In the genomic region with DNA sequence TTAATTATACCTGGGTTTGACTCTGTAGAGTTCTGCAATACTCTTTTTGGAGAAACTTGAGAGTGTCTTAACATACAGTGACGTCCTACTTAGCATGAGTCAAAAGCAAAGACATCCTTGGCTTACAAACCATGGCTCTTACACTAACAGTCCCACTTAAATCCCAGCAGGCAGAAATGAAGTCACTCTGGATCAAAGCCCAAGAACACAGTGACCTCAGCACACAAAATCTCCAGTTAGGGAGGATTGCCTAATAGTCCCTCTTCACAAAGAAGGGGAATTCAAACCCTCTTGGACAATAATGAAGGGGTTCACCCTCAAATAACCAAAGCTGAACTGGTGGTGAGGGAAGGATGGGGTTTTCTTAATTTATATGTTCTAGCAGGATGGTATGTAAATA, we compare ENCODE assay signal across 11 mouse cellular contexts. TPM values are rescaled to one million over a fixed set of nuclear protein-coding genes. Genes with fewer than 3 reads are reported as not detected.
DNase-seq lines count a peak whose midpoint lies in the region; ATAC-seq and TF ChIP-seq lines count a peak whose summit lies in the region.
"Had no signal": no experiment of that assay in that cellular context is flagged by ENCODE, and none has a peak within 500 bp of the region (broad histone marks: within the 10 kb centered on the region; RNA-seq: fewer than 3 reads in every experiment).

No protein-coding gene starts in this region.

- no peaks in the 10 kb centered on the region for H3K27me3 ChIP-seq in forebrain, postnatal 0 days (ENCODE audit: insufficient read depth, low read length)
- H3K27me3 ChIP-seq in forebrain, embryonic 14.5 days (replicated peaks; ENCODE audit: control insufficient read depth, insufficient read depth, low read length): no peaks in the 10 kb centered on the region
- H3K27me3 ChIP-seq in Patski: no peaks in the 10 kb centered on the region
- H3K27me3 ChIP-seq in lung, embryonic 14.5 days (ENCODE audit: insufficient read depth, low read length): no peaks in the 10 kb centered on the region
- no peaks in the 10 kb centered on the region for H3K27me3 ChIP-seq in neural tube, embryonic 15.5 days (replicated peaks)
- H3K27me3 ChIP-seq: liver, embryonic 15.5 days had no signal

- peaks cover 16% of the 10 kb centered on the region for H3K4me1 ChIP-seq in forebrain, postnatal 0 days (ENCODE audit: insufficient read depth)
- H3K4me1 ChIP-seq in forebrain, embryonic 14.5 days (ENCODE audit: control insufficient read depth, insufficient read depth, low read length): peaks cover 2% of the 10 kb centered on the region
- peaks cover 11% of the 10 kb centered on the region for H3K4me1 ChIP-seq in lung, embryonic 14.5 days (ENCODE audit: insufficient read depth)
- 0 out of 2 replicates have a peak, but pooled peaks cover 11% of the 10 kb centered on the region for H3K4me1 ChIP-seq in neural tube, embryonic 15.5 days
- H3K4me1 ChIP-seq: liver, embryonic 15.5 days had no signal

- no peaks in the 10 kb centered on the region for H3K9me3 ChIP-seq in forebrain, postnatal 0 days (ENCODE audit: low read length)
- H3K9me3 ChIP-seq in forebrain, embryonic 14.5 days (replicated peaks; ENCODE audit: control insufficient read depth, low read length): no peaks in the 10 kb centered on the region
- no peaks in the 10 kb centered on the region for H3K9me3 ChIP-seq in lung, embryonic 14.5 days (ENCODE audit: low read depth, low read length)
- no peaks in the 10 kb centered on the region for H3K9me3 ChIP-seq in neural tube, embryonic 15.5 days (replicated peaks)
- H3K9me3 ChIP-seq: forebrain, embryonic 10.5 days; liver, embryonic 15.5 days had no signal

- no peaks in the 10 kb centered on the region for H3K36me3 ChIP-seq in forebrain, postnatal 0 days (ENCODE audit: insufficient read depth)
- H3K36me3 ChIP-seq in forebrain, embryonic 14.5 days (ENCODE audit: control insufficient read depth, insufficient read depth, low read length): no peaks in the 10 kb centered on the region
- no peaks in the 10 kb centered on the region for H3K36me3 ChIP-seq in lung, embryonic 14.5 days (ENCODE audit: insufficient read depth)
- no peaks in the 10 kb centered on the region for H3K36me3 ChIP-seq in neural tube, embryonic 15.5 days
- H3K36me3 ChIP-seq: forebrain, embryonic 10.5 days; liver, embryonic 15.5 days had no signal

- H3K4me2 ChIP-seq in forebrain, postnatal 0 days (ENCODE audit: low read depth): no peak overlapping the region
- no peak overlapping the region for H3K4me2 ChIP-seq in forebrain, embryonic 14.5 days (ENCODE audit: low read length)
- no peak overlapping the region for H3K4me2 ChIP-seq in lung, embryonic 14.5 days
- no peak overlapping the region for H3K4me2 ChIP-seq in neural tube, embryonic 15.5 days
- H3K4me2 ChIP-seq: liver, embryonic 15.5 days had no signal

- in situ Hi-C loops in Patski (cut with MboI; ENCODE audit: low pct_unique_long_range_greater_than_20kb): no loop called here

- H3K9ac ChIP-seq in forebrain, postnatal 0 days: no peak overlapping the region
- H3K9ac ChIP-seq in forebrain, embryonic 14.5 days (ENCODE audit: low read length): no peak overlapping the region
- H3K9ac ChIP-seq in lung, embryonic 14.5 days: no peak overlapping the region
- no peak overlapping the region for H3K9ac ChIP-seq in neural tube, embryonic 15.5 days (replicated peaks)
- H3K9ac ChIP-seq: liver, embryonic 15.5 days had no signal

- POLR2A ChIA-PET in Patski (lab: Charles Lee): no interaction called here

- no peak overlapping the region for H3K27ac ChIP-seq in forebrain, postnatal 0 days (ENCODE audit: low read depth, low read length)
- H3K27ac ChIP-seq in forebrain, embryonic 14.5 days (ENCODE audit: low read depth, low read length): no peak overlapping the region
- no peak overlapping the region for H3K27ac ChIP-seq in lung, embryonic 14.5 days (ENCODE audit: low read depth)
- no peak overlapping the region for H3K27ac ChIP-seq in neural tube, embryonic 15.5 days (replicated peaks)
- H3K27ac ChIP-seq: forebrain, embryonic 10.5 days; liver, embryonic 15.5 days had no signal

- CTCF ChIA-PET in Patski (lab: Charles Lee): interaction anchor here (1.0 kb wide), 1 partner anchor 36 kb away, joined by 3 read pairs; no protein-coding TSS in a partner anchor

- DNase-seq in forebrain, postnatal 0 days: peak; percentile 36
- no peak for DNase-seq in forebrain, embryonic 14.5 days (ENCODE audit: low spot score)
- no peak for DNase-seq in Patski (ENCODE audit: low read depth, low spot score)
- peak; percentile 84 for DNase-seq in heart, adult 8-10 months (ENCODE audit: low spot score)
- peak; percentile 56 for DNase-seq in lung, embryonic 14.5 days
- DNase-seq in layer of hippocampus, adult 9-10 months (ENCODE audit: low spot score): no peak
- no peak for DNase-seq in cerebellum, adult 9-10 months
- DNase-seq: right cerebral cortex, adult 18-20 months had no signal

- WGBS in forebrain, postnatal 0 days: 35% methylated on average over 1 of the region's 1 CpGs
- 64% methylated on average over 1 of the region's 1 CpGs for WGBS in forebrain, embryonic 14.5 days
- WGBS in lung, embryonic 14.5 days: 64% methylated on average over 1 of the region's 1 CpGs
- WGBS in neural tube, embryonic 15.5 days: 68% methylated on average over 1 of the region's 1 CpGs

- ATAC-seq in forebrain, postnatal 0 days: no peak
- ATAC-seq in forebrain, embryonic 14.5 days: no peak
- ATAC-seq in Patski: peak; percentile 80
- no peak for ATAC-seq in lung, embryonic 14.5 days (ENCODE audit: insufficient read depth)
- ATAC-seq in neural tube, embryonic 15.5 days (ENCODE audit: low FRiP score): no peak

- TF ChIP-seq CTCF in forebrain, postnatal 0 days (IDR thresholded peaks at IDR 0.05; ENCODE audit: low read depth): no peak
- no peak for TF ChIP-seq CTCF in Patski (IDR thresholded peaks at IDR 0.05)
- TF ChIP-seq CTCF in lung, embryonic 14.5 days (IDR thresholded peaks at IDR 0.05; ENCODE audit: low read depth): no peak

- no peak overlapping the region for H3K4me3 ChIP-seq in forebrain, postnatal 0 days (ENCODE audit: low read depth, low read length)
- H3K4me3 ChIP-seq in forebrain, embryonic 14.5 days (ENCODE audit: low read depth, low read length): no peak overlapping the region
- H3K4me3 ChIP-seq in lung, embryonic 14.5 days (ENCODE audit: low read depth, low read length): no peak overlapping the region
- H3K4me3 ChIP-seq in neural tube, embryonic 15.5 days (replicated peaks): no peak overlapping the region
- H3K4me3 ChIP-seq: forebrain, embryonic 10.5 days; liver, embryonic 15.5 days had no signal

RNA-seq across cellular contexts. Expression of a gene that starts 48.0 kb away (rescaled TPM):
- 62.6 and 78.3 TPM in 2 replicates for total RNA-seq in forebrain, postnatal 0 days (2014; rRNA removed)
- polyA plus RNA-seq in forebrain, postnatal 0 days (2015; fragmentation: Nextera tagmentation; extraction: Ambion mirVana): 67.2 and 67.5 TPM in 2 replicates
- polyA plus RNA-seq in forebrain, embryonic 14.5 days (2014; fragmentation: Nextera tagmentation; extraction: Ambion mirVana): 90.2 and 101 TPM in 2 replicates
- polyA plus RNA-seq in Patski (2021): 283 TPM
- 10 to 100 TPM; 36.4 to 46.9 (median 43.4) TPM for total RNA-seq in heart, adult 8-10 months (2022)
- 460 and 502 TPM in 2 replicates for polyA plus RNA-seq in lung, embryonic 14.5 days (2014; fragmentation: Nextera tagmentation; extraction: Ambion mirVana)
- polyA plus RNA-seq in neural tube, embryonic 15.5 days (2015; fragmentation: Nextera tagmentation; extraction: Ambion mirVana): 123 and 145 TPM in 2 replicates

Comparison
In these comparisons a context has a peak if more than half of its experiments do, and no peak if none do; other contexts are left out.
1. DNase-seq: peak in forebrain, postnatal 0 days (single experiment), heart, adult 8-10 months (single experiment) and lung, embryonic 14.5 days (single experiment); none in forebrain, embryonic 14.5 days (single experiment), Patski (single experiment), layer of hippocampus, adult 9-10 months (single experiment) and cerebellum, adult 9-10 months (single experiment).